Mouse (Mus musculus): Measurements from ENCODE around the gene Srrt. TPM values are rescaled to one million over a fixed set of nuclear protein-coding genes. Genes with fewer than 3 reads are reported as not detected.
"Not testable (repeated sequence)": the region's sequence is repeated elsewhere in the genome, so short reads cannot be mapped to it uniquely, and the experiment has no call there.

Gene Srrt
- polyA plus RNA-seq, 1 experiment: 278 TPM

GRCm38 (mm10) chr5:137303609-137304008, 3.9 kb downstream of the Srrt start:
- DNase-seq (ENCODE audit: extremely low spot score in 1 of 2, low spot score in 1 of 2): no peak

DNA sequence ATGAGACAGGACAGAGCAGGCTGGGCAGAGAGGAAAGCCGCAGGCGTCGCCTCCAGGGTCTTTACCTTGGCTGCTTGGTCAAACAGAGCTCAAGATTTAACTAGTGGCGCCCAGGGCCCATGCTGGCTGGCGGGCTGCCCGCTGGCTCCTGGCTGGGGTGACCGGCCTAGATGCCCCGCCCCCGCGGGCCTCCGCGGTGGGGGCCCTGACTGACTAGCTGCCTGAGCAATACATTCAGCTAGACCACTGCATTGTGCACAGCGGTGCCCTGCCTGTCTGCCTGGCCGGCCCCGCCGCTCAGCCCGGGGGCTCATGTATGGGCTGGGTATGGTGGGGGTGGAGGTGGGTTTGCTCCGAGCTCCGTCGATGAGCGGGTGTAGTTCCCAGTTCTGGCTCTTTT, 6.2 kb downstream of the Srrt start:
- no peak for DNase-seq (ENCODE audit: extremely low spot score in 1 of 2, low spot score in 1 of 2)

DNA sequence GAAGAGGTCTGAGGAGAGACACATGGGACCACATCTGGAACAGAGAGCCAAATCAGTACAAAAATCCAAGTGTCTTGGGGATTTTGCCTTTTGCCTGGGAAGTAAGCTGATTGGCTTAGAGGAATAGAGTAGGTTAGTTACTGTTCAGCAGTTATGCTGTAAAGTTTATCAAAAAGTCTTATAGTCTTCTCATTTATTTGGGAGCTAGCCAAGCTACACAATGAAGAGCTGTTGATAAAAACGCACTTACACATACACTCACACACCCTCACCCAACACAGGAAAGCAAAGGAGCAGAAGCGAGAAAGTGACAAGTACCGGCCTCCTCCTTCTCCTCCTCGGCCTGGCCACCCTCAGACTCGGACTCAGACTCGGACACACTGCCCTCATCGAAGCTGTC, 8.2 kb downstream of the Srrt start:
- no peak for DNase-seq (ENCODE audit: extremely low spot score in 1 of 2, low spot score in 1 of 2)

GRCm38 (mm10) chr5:137297126-137297525, 10.3 kb downstream of the Srrt start:
- DNase-seq (ENCODE audit: extremely low spot score in 1 of 2, low spot score in 1 of 2): no peak

- no peak for DNase-seq (ENCODE audit: extremely low spot score in 1 of 2, low spot score in 1 of 2)
Observed at GRCm38 (mm10) chr5:137295712-137296111, 11.8 kb downstream of the Srrt start.

GRCm38 (mm10) chr5:137295296-137295695, 12.2 kb downstream of the Srrt start:
- no peak for DNase-seq (ENCODE audit: extremely low spot score in 1 of 2, low spot score in 1 of 2)

DNA sequence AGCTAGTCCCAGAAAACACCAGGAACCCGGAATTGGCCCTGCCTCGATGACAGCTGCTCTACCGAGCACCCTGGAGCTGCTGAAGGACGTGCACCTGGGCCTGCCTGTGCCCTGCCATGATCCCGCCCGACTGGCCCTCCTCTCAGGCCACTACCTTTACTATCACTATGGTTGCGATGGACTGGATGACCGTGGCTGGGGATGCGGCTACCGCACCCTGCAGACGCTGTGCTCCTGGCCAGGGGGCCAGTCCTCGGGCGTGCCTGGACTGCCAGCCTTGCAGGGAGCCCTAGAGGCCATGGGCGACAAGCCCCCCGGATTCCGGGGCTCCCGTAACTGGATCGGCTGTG, 12.8 kb downstream of the Srrt start:
- DNase-seq (ENCODE audit: extremely low spot score in 1 of 2, low spot score in 1 of 2): no peak

DNA sequence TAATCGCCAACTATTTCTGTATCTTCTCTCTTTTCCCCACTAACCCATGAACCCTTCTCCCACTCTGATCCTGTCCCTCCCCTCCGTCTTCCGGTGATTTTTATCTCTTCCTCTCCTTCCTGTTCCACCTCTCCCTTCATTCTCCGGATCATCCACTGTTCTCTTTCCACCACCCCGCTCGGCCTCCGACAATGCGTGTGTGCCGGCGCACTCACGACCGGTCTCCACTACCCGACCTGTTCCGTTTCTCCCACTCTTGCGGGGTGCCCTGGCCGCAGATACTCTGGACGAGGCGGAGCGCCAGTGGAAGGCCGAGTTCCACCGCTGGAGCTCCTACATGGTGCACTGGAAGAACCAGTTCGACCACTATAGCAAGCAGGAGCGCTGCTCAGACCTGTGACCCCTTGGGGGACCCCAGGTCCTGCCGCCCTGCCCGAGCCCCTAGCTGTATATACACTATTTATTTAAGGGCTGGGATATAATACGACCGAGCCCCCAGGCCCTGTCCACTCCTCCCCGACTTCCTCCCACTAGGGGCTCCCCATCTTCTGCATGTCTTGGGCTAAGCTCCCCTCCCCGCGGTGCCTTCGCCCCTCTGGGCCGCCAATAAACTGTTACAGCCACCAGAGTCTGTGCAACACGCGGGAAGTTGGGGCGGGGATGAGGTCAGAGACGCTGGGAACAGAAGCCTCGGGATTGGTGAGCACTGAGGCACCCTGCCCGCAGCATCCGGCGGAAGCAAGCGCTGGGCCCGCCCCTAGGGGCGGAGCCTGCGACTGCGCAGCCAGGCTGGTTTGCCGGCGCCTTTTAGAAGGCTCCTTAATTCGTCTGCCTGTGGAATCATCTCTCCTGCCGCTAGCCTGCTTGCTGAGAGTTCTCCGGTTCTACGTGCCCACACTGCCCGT, 13.4 kb downstream of the Srrt start, which contains the start of gene Ufsp1:
Ufsp1 (plus strand) TSS at position 791 of the 905 bp plus-strand sequence.
- DNase-seq (ENCODE audit: extremely low spot score in 1 of 2, low spot score in 1 of 2): peak; percentile 93 to 96

DNA sequence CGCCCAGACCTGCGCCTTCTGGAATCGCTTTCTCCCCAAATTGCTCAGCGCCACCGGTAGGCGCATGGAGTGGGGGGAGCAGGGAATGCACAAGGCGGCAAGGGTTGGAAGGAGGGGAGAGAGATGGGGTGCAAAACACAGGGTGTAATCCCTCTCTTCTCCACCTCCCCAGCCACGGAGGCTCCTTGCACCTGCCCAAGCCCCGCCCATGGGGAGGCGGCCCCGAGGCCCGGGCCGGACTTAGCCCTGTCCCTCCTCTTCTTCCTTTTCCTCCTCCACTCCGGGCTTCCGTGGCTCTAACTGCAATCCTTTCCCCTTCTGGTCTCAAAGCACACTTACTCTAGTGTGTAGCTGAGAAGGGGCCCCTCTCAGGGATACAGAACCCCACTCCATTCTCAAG, 14.2 kb downstream of the Srrt start:
- peak in 1 of 2 experiments; percentile 77 for DNase-seq (ENCODE audit: extremely low spot score in 1 of 2, low spot score in 1 of 2)

- no peak for DNase-seq (ENCODE audit: extremely low spot score in 1 of 2, low spot score in 1 of 2)
Observed at GRCm38 (mm10) chr5:137291381-137291926, 16.0 kb downstream of the Srrt start.

GRCm38 (mm10) chr5:137290677-137291076, 16.8 kb downstream of the Srrt start:
- no peak for DNase-seq (ENCODE audit: extremely low spot score in 1 of 2, low spot score in 1 of 2)

- no peak for DNase-seq (ENCODE audit: extremely low spot score in 1 of 2, low spot score in 1 of 2)
Observed at GRCm38 (mm10) chr5:137289591-137290365, 17.7 kb downstream of the Srrt start.

DNA sequence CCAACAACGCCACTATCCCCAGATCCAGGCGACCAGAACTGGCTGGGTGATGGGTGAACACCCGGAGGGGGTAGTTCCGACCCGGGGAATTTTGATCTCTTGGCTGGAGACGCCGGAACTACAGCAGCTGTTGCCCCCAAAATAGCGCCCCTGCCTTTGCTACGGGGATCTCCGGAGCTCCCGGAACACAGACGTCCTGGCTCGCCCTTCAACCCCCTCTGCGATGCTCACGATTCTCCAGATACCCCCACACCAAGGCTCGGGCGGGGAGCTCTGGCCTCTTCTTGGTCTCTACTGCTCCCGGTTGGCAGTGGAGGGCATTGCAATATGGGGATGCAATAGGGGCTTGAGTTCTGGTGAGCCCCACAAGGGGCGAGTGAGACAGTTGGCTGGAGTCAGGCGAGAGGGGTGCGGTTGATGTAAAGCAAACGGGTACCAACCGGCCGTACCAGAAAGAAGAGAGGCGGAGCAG, 18.4 kb downstream of the Srrt start:
- peak in 1 of 2 experiments; percentile 75 for DNase-seq (ENCODE audit: extremely low spot score in 1 of 2, low spot score in 1 of 2)

GRCm38 (mm10) chr5:137287953-137288743, 19.3 kb downstream of the Srrt start:
- DNase-seq (ENCODE audit: extremely low spot score in 1 of 2, low spot score in 1 of 2): peak in 1 of 2 experiments; percentile 58

DNA sequence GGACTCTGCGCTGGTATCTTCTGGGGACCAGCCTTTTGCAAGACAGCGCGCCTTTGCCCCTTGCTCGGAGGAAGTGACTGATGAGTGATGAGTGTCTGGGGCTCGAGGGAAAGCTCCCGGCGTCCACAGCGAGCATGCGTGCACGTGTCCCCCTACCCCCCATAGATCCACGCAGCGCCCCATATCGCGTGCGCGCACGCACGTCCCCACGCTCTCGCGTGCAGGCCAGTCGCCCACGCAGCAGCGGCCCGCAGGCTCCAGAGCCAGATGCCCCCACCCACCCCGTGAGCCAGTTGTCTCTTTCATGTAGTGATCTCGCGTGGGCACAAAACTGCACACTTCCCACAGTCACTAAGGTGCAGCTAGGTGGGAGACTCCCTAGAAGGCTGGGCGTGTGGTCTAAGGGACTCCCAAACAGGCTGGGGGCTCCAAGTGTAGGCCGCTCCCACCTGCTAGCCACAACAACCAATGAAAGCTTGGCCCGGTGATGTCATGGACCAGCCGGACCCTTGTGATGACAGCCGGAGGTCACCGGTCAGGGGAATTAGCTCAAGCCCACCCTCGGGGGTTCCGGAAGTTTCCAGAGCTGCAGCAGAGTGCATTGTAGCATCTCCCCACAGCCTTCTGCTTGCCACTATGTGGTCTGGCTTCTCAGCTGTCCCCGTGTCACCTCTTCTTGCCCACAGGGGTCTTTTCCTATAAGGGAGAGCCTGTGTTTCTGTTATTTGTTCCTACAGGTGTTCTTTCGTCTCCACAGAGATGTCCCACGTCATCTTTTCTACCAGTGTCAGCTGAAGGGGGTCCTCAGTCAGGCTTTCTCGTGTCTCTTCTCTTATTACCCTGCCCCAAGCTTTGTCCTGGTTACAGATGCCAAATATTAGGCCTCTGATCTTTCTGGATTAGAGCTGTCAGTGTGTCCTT, 20.2 kb downstream of the Srrt start, which contains the start of gene Ache:
Ache (plus strand) TSS at position 488 of the 921 bp plus-strand sequence.
- DNase-seq (ENCODE audit: extremely low spot score in 1 of 2, low spot score in 1 of 2): peak in 1 of 2 experiments; percentile 78

DNA sequence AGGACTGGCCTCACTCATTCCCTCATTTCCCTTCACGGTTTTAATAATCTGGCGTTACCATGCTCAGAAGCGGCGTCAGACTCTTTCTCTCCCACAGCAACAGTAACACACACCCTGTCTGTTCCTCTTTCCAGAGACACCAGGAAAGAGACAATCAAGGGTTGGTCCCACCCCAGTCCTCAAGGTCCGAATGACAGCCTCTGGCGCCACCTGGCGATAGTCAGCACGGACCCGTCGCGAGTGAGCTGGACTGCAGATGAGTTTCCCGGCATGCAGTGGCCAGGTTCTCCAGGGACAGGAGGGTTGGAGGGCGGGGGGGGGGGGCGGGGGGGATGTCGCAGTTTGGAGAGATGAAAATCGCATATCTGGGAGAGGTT, 20.8 kb downstream of the Srrt start:
- DNase-seq (ENCODE audit: extremely low spot score in 1 of 2, low spot score in 1 of 2): peak; percentile 80 to 95

DNA sequence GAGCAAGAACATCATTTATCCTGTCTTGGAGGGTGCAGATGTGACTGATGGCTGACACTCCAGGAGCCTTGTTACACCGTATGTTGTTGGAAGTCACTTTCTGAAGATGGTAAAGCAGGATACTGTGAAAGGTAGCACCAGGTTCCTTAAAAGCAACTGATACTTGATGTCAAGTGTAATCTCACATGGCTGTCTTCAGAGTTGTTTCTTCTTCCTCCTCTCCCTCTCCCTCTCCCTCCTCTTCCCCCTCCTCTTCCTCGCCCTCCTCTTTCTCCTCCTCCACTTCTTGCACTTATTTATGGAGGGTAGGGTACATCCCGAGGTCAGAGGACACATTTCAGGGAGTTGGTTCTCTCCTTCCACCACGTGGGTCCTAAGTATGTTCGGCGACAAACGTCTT, 21.5 kb downstream of the Srrt start:
- DNase-seq (ENCODE audit: extremely low spot score in 1 of 2, low spot score in 1 of 2): no peak

GRCm38 (mm10) chr5:137285045-137285444, 22.4 kb downstream of the Srrt start:
- peak in 1 of 2 experiments; percentile 73 for DNase-seq (ENCODE audit: extremely low spot score in 1 of 2, low spot score in 1 of 2)

GRCm38 (mm10) chr5:137284411-137284810, 23.1 kb downstream of the Srrt start:
- not testable (repeated sequence) for DNase-seq (ENCODE audit: extremely low spot score in 1 of 2, low spot score in 1 of 2)
